Mouse (Mus musculus): Measurements from ENCODE around the gene Lck. TPM values are rescaled to one million over a fixed set of nuclear protein-coding genes. Genes with fewer than 3 reads are reported as not detected.

The Lck gene
- total RNA-seq, 2 experiments from 2014 or later: 1.8 to 2.3 TPM

DNA sequence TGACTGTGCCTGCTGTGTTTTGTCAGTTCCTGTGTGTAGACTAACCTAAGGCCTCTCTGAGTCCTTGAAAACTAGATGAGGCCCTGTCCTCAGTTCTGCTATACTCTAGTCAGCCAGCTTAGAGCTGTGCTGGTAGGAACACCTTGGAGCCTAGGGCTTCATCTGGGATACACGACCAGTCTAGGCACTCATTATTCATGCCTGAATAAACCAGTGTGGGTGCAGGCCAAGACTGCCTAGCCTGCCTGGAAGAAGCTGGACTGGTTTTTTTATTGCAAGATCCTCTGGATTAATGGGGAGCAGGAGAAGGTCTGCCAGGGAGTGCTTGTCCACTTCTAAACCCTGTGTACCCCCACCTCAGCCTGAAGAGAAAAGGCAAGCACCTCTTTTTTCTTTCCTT, 13.5 kb upstream of the Lck start:
- no peak for DNase-seq (ENCODE audit: low spot score in 2 of 2)

- DNase-seq (ENCODE audit: low spot score in 2 of 2): no peak
Measured at GRCm38 (mm10) chr4:129585773-129586172, 12.3 kb upstream of the Lck start.

- peak; percentile 89 to 91 for DNase-seq (ENCODE audit: low spot score in 2 of 2)
Measured at GRCm38 (mm10) chr4:129584884-129585608, 11.6 kb upstream of the Lck start.

DNA sequence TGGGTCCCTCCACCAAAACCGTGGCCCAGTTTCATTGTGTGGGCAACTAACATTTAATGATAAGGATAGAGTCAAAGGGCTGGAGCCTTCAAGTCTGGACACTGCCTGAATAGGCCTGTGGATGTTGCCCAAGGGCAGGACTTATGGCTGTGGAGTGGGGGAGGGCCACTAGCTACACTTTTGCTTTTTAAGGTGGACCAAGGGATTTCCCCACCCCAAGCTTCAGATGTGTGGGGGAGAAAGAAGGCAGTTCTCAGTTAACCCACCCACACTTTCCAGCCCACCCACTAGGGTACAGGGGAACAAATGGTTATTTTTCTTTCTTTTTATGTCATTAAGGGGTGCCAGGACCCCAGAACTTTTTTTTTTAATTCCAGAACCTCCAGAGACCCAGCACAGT, 10.9 kb upstream of the Lck start:
- no peak for DNase-seq (ENCODE audit: low spot score in 2 of 2)

DNA sequence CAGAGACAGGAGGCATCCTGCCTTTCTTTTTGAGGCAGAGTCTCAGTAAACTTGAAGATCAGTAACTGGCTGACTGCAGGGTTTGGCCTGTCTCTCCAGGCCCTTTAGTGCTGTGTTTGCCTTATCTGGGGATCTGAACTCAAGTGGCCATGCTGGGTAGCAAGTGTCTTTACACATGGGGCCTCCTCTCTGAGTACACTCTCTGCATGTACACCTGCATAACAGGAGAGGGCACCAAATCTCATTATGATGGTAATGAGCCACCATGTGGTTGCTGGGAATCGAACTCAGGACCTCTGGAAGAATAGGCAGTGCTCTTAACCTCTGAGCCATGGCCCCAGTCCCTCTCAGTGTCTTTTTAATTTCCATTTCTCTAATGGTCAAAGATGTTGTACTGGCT, 8.8 kb upstream of the Lck start:
- DNase-seq (ENCODE audit: low spot score in 2 of 2): no peak

DNA sequence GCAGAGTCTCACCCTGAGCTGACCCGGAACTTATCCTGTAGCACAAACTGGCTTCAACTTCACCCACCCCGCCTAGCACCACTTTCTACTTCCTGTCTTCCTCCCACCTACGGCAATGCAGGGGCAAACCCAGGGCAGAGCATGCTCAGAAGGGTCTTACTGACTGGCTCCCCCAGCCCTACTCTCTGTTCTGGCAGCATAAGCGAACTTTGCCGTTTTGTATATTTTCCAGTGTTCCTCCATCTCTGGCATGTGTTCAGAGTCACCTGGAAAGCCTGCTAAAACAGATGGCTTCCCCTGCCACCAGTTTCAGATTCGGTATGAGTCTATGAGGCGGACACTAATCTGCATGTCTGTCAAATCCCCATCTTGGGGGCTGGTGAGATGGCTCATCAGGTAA, 6.9 kb upstream of the Lck start:
- DNase-seq (ENCODE audit: low spot score in 2 of 2): no peak

GRCm38 (mm10) chr4:129578466-129578865, 5.0 kb upstream of the Lck start, which contains the start of gene Fam167b:
Fam167b (minus strand) TSS chr4:129578549.
- no peak for DNase-seq (ENCODE audit: low spot score in 2 of 2)

DNA sequence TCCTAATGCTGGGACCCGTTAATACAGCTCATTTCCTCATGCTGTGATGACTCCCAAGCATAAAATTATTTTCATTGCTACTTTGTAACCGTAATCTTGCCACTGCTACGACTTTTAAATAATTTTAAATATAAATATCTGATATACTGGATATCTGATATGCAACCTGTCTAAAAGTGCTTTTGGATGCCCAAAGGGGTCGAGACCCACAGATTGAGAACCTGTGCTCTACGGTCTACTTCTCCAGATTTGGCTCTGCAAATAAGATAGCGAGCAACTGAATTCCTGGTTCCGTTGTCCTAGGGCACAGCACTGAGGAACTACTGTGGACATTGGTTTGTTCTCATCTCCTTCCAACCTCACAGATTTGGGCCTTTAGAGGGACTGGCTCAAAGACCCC, 4.2 kb upstream of the Lck start:
- DNase-seq (ENCODE audit: low spot score in 2 of 2): no peak

GRCm38 (mm10) chr4:129576863-129577491, 3.5 kb upstream of the Lck start:
- DNase-seq (ENCODE audit: low spot score in 2 of 2): peak; percentile 71 to 73

DNA sequence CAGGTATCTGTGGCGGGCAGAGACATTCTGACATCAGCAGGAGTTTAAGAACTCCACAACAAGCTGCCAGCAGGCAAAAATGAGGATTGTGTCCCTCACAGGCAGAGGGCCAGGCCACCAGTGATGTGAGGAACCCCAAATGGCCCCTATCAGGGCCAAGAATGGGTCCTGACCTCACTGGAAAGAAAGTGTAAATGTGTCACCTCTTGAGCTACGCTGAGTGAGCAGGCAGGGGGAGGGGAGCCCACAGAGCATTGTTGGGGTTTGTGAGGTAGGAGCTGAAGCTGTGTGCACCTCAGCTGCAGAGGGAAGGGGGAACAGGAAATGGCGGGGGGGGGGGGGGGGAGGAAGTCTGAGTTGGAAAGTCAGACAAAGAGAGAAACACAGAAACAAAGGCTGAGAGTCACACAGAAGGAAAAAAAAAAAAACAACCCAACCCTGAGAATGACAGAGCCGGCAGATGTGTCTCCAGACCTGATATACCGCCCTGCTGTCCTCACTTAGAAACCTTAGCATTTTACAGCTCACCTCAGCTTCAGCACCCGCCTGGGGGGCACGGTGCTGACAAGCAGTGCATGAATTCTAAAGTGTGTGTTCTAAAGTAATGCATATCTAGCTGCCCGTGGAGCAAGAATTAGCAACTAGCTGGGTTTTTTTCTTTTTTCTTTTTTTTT, 1.9 kb upstream of the Lck start:
- DNase-seq (ENCODE audit: low spot score in 2 of 2): no peak

- DNase-seq (ENCODE audit: low spot score in 2 of 2): no peak
Measured at GRCm38 (mm10) chr4:129573093-129573370, 409 bp downstream of the Lck start.

GRCm38 (mm10) chr4:129572236-129573092, 977 bp downstream of the Lck start:
- DNase-seq (ENCODE audit: low spot score in 2 of 2): no peak

- DNase-seq (ENCODE audit: low spot score in 2 of 2): no peak
Measured at GRCm38 (mm10) chr4:129571551-129572084, 1.8 kb downstream of the Lck start.

GRCm38 (mm10) chr4:129570028-129570427, 3.4 kb downstream of the Lck start:
- no peak for DNase-seq (ENCODE audit: low spot score in 2 of 2)

DNA sequence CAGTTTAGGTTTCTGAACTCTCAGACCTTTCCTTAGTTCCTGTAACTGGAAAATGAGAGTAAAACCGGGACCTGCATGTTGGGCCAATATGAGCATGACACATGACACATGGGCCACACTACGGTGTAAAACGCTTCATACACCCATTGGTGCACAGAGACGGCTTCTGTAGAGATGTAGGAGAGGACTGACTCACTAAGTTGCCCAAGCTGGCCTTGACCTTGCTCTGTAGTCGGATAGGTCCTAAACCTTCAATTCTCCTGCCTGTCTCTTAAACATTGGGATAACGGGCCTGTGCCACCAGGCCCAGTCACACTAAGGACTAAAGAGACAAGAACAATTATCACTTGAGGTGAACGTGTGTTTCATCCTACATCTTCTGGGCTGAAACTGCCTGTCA, 5.1 kb downstream of the Lck start:
- DNase-seq (ENCODE audit: low spot score in 2 of 2): no peak

DNA sequence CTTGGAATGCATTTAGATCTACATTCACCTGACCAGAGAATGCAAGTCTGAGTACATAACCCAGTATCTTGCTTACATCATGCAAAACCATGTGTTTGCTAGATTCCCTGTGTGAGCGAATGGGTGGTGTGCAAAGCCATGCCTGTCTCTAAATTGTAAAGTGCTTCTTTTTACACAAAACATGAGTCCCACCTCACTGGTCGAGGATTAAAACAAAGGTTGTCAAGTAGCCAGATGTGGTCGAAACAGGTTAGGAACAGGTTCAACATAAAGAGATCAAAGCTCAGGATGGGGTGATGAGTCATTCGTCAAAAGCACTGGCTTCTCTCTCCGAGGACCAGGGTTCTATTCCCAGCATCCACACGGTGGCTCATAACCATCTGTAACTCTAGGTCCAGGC, 8.3 kb downstream of the Lck start:
- DNase-seq (ENCODE audit: low spot score in 2 of 2): no peak

GRCm38 (mm10) chr4:129563718-129564117, 9.7 kb downstream of the Lck start:
- no peak for DNase-seq (ENCODE audit: low spot score in 2 of 2)

DNA sequence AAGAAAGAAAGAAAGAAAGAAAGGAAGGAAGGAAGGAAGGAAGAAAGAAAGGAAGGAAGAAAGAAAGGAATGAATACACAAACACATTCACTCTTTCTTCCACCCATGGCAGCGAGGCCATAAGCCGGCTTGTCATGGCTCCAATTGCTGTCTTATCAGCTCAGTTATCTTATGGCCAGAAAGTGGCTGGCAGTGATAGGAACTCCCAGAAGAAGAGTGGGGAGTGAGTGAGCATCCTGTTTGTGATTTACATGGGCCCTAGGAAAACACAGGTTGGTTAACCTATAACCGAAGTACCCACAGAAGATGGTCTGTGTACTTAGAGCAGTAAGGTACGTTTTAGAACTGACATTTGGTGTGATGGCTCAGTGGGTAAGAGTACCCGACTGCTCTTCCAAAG, 12.3 kb downstream of the Lck start:
- no peak for DNase-seq (ENCODE audit: low spot score in 2 of 2)

DNA sequence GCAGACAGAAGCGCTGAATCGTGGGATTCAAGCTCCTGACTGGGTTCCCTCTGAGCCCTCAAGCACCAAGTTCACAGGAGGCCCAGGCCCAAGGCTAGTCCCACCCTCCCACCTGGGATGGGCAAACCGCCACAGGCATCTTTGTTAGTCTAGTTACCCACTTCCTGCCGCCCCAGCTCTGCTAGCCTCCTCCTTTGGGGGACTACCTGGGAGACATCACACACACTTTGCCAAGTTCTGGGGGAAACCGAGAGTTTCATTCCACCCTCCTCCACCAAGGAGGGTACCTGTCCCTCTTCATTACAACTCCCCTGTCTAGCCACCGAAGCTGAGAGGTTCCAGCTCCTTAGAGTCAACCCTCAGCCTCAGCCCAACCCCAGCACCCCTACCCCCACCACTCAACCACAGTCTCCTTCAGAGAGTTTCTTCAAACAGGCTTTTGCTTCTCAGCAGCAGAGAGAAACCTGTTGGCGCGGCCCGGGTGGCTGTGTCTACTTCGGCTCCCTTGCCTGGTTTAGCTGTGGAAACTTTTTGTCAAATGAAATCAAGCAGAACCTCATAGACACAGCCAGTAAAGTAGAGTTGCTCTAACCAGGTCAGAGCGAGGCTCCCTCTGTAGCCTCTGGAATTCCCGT, 15.0 kb downstream of the Lck start:
- no peak for DNase-seq (ENCODE audit: low spot score in 2 of 2)

- no peak for DNase-seq (ENCODE audit: low spot score in 2 of 2)
Measured at GRCm38 (mm10) chr4:129557256-129557808, 16.1 kb downstream of the Lck start.
